Mouse (Mus musculus) hindbrain, postnatal 0 days (tissue): ENCODE results near the gene Cfap44. TPM values are rescaled to one million over a fixed set of nuclear protein-coding genes. Genes with fewer than 3 reads are reported as not detected.

Experiments
- ATAC-seq: fragments of 200-750 bp; cut with Nextera tagmentation; 2 replicates; pipeline ENCODE4 v1.8.0; 2017; ENCODE audit warnings: mild to moderate bottlenecking, moderate TSS enrichment, moderate library complexity
- DNase-seq: peaks from one replicate; pipeline ENCODE4 v3.0.0-alpha.2; 2015; ENCODE audit warnings: low spot score
- H3K27ac ChIP-seq: fragments of 300-500 bp; sonication (generic); 2 replicates; pipeline ENCODE4 v1.5.1; 2014; ENCODE audit warnings: mild to moderate bottlenecking
- H3K27me3 ChIP-seq: fragments of 300-500 bp; sonication (generic); 2 replicates; pipeline ENCODE4 v1.6.1; 2014; ENCODE audit warnings: low read length, mixed read lengths; ENCODE audit not compliant: insufficient read depth
- H3K36me3 ChIP-seq: fragments of 300-500 bp; sonication (generic); 2 replicates; pipeline ENCODE4 v1.6.1; 2014; ENCODE audit warnings: low read length, mixed read lengths; ENCODE audit not compliant: insufficient read depth
- H3K4me1 ChIP-seq: fragments of 300-500 bp; sonication (generic); 2 replicates; pipeline ENCODE4 v1.6.1; 2014; ENCODE audit warnings: antibody characterized with exemption, low read length, mixed read lengths; ENCODE audit not compliant: insufficient read depth
- H3K4me2 ChIP-seq: fragments of 300-500 bp; sonication (generic); 2 replicates; pipeline ENCODE4 v1.6.1; 2014; ENCODE audit warnings: low read depth, mild to moderate bottlenecking, low read length, moderate library complexity, mixed read lengths
- H3K4me3 ChIP-seq: fragments of 300-500 bp; sonication (generic); 2 replicates; pipeline ENCODE4 v1.5.1; 2014; ENCODE audit warnings: low read length
- H3K9ac ChIP-seq: fragments of 300-500 bp; sonication (generic); replicated peaks from 2 replicates; pipeline ENCODE4 v1.6.1; 2014; ENCODE audit warnings: mild to moderate bottlenecking, low read length, moderate library complexity, mixed read lengths
- H3K9me3 ChIP-seq: fragments of 300-500 bp; sonication (generic); 2 replicates; pipeline ENCODE4 v1.6.1; 2016; ENCODE audit warnings: low read length, mixed read lengths
- CTCF ChIP-seq: IDR thresholded peaks from 2 replicates; pipeline ENCODE4 v1.5.1; 2016; ENCODE audit warnings: antibody characterized with exemption, control low read depth, low read depth
- WGBS: fragments of 180-500 bp; shearing (Covaris S2); extraction: QIAGEN DNeasy Blood & Tissue Kit; methylation state at CpG from one replicate; pipeline ENCODE4 v1.1.7; 2014; 5-methylcytosine and 5-hydroxymethylcytosine counted together
- polyA plus RNA-seq: library from polyadenylated mRNA; unstranded; fragments of >200 nt; fragmentation: Nextera tagmentation; extraction: Ambion mirVana; gene quantifications from 2 replicates; pipeline ENCODE4 v1.2.1, GENCODE M21; 2015
- total RNA-seq: library from RNA; depleted of rRNA; stranded (reverse); fragments of >200 nt; gene quantifications from 2 replicates; pipeline ENCODE4 v1.2.3, GENCODE M21; 2014

Gene Cfap44
- total and polyA plus RNA-seq, 2 experiments from 2014 or later: 3.4 to 5.3 TPM

DNA sequence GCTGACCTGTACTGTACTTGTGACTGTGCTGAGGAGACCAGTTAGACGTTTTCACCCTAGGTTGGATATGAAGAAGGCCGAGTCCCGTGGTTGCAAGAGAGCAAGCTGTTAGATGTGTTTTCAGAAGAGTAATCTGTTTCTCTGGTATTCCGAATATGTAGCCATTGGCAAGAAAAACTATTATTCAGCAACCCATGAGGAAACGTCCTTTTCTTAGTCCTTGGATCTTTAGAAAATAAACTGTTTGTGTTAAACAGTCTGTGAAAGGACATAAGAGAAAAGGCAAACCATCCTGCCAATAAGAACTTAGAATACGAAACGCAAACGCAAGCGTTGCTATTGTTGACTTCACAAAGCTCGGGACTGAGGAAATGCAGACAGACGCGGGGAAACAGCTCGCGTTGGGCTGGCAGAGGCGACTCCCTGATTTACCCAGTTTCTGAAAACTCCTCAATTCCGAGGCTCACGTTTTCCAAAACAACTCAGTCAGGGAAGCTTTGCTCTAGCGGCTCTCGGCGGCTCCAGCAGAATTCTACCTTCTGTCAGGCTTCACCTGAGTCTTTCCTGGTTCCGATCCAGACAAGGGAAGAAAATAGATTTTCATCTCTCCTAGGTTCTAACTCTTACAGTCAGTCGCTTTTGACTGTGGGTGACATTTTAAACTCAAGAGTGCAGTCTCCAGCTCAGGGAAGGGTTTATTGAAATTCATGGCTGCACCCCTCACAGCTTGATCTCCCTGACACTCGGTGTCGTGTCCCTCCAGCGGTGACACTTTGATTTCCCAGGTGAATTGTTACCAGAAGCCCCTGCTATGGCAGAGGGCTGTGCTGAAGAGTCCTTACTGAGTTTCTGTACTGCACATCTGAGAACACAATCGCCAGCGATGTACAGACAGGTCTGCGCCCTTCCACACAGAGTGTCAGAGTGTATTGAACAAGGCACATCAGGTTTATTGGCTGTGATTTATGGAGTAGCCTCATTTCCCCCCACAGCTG, 87.3 kb downstream of the Cfap44 start:
- no peak overlapping the region for H3K9ac ChIP-seq
- 37% methylated on average over 28 of the region's 28 CpGs for WGBS
- H3K27me3 ChIP-seq: no peaks in the 10 kb centered on the region
- no peak overlapping the region for H3K4me3 ChIP-seq
- H3K9me3 ChIP-seq: no peaks in the 10 kb centered on the region
- H3K4me2 ChIP-seq: no peak overlapping the region
- peaks cover 6% of the 10 kb centered on the region; the same call in 1 of the 2 replicates for H3K36me3 ChIP-seq
- 0 out of 2 replicates have a peak, but pooled peaks have one; percentile 1 for ATAC-seq
- 0 out of 2 replicates have a peak, but pooled peaks cover 7% of the 10 kb centered on the region for H3K4me1 ChIP-seq
- H3K27ac ChIP-seq: no peak overlapping the region; the same call in 1 of the 2 replicates
- no peak for TF ChIP-seq CTCF
- DNase-seq: peak; percentile 24

DNA sequence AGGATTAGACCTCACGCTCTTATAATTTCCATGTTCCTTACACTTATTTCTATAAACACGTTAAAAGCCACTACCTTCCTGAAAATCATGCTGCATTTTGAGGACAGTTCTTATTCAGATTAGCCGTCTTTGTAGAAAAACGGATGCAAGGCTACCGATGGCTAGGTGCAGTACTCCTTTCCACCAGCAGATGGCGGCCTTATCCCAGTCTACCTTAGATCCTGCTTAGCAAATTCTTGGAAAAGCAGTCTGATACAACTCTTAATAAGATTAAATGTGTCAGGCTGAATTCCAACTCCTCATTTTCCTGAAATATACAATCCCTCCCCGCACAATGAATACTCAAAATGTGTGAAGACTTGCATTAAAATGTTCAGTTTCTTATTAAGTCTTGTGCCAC, 89.5 kb downstream of the Cfap44 start:
- WGBS: 9% methylated on average over 7 of the region's 7 CpGs
- ATAC-seq (no peak; the same call in 1 of the 2 replicates), DNase-seq (peak; percentile 91)
- TF ChIP-seq CTCF: peak; percentile 98
- Histone ChIP-seq H3K9me3 (no peaks in the 10 kb centered on the region), H3K27ac (no peak overlapping the region), H3K9ac (no peak overlapping the region), H3K4me2 (no peak overlapping the region), H3K4me1 (0 out of 2 replicates have a peak, but pooled peaks cover 8% of the 10 kb centered on the region), H3K27me3 (no peaks in the 10 kb centered on the region), H3K4me3 (no peak overlapping the region), H3K36me3 (peaks cover 16% of the 10 kb centered on the region)

DNA sequence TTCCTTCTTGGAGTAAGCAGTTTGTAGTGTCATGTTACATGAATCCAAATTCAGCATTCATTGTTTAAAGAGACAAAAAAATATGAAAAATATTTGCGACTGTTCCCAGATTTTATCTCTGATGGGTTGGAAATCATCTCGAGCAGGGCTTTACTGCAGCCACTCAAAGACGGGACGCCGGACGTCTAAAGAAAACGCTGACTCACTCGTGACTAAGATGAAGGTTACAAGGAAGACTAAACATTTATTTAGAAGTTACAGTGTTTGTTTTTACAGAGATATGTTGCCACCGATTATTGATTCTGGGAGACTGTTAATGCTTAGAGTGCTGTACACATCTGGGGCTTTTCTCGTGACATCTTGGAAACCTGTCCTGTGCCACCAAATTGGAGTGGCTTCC, 90.2 kb downstream of the Cfap44 start:
- Histone ChIP-seq H3K4me3 (no peak overlapping the region), H3K36me3 (peaks cover 22% of the 10 kb centered on the region), H3K27ac (no peak overlapping the region), H3K4me2 (no peak overlapping the region), H3K9me3 (no peaks in the 10 kb centered on the region), H3K4me1 (0 out of 2 replicates have a peak, but pooled peaks cover 8% of the 10 kb centered on the region), H3K27me3 (no peaks in the 10 kb centered on the region), H3K9ac (no peak overlapping the region)
- 79% methylated on average over 10 of the region's 10 CpGs for WGBS
- DNase-seq: no peak
- no peak for ATAC-seq
- TF ChIP-seq CTCF: no peak

DNA sequence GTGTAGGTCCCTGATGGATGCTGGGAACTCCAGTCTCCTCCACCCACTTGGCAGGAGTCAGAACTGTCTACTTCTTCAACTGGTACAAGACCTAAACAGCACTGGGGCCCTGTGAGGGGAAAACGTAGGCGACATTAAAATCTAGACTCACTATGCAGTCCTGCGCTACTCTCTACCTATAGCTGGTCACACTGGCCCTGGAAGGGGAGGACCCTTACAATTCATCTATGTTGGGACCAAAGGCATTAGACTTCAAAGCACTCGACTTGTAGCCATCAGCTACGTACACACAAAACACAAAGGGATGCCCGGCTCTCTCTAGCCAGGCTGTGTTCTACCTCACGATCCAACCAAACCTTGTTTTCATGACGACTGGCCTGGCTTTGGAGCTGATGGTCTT, 91.1 kb downstream of the Cfap44 start:
- Histone ChIP-seq H3K4me1 (0 out of 2 replicates have a peak, but pooled peaks cover 8% of the 10 kb centered on the region), H3K9me3 (no peaks in the 10 kb centered on the region), H3K27me3 (no peaks in the 10 kb centered on the region), H3K36me3 (peaks cover 29% of the 10 kb centered on the region), H3K9ac (no peak overlapping the region), H3K27ac (no peak overlapping the region), H3K4me2 (no peak overlapping the region), H3K4me3 (no peak overlapping the region)
- 64% methylated on average over 8 of the region's 8 CpGs for WGBS
- no peak for DNase-seq
- no peak for TF ChIP-seq CTCF
- no peak for ATAC-seq

DNA sequence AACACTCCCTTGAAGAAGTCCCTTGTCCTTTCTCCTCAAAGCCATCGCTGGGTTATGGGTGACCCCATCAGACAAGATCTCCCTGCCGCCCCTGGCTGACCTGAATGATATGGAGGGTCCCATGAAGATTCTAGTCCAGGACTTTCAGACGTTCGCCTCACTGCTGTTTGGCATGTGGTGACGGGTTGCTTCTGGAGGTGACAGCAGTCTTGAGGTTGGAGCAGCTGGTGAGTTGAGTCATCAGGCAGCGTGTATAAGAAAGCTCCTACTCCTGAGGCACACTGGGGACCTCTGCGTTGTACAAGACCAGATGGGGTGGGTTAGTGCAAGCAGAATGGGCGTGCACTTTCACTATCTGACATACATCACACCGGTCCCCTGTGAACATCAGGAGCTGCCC, 92.0 kb downstream of the Cfap44 start:
- no peaks in the 10 kb centered on the region for H3K27me3 ChIP-seq
- no peak overlapping the region for H3K4me3 ChIP-seq
- peak; percentile 46; the same call in 1 of the 2 replicates for ATAC-seq
- H3K9me3 ChIP-seq: no peaks in the 10 kb centered on the region
- 59% methylated on average over 9 of the region's 9 CpGs for WGBS
- H3K9ac ChIP-seq: no peak overlapping the region
- H3K4me2 ChIP-seq: no peak overlapping the region
- no peak for DNase-seq
- peaks cover 33% of the 10 kb centered on the region for H3K36me3 ChIP-seq
- 0 out of 2 replicates have a peak, but pooled peaks cover 8% of the 10 kb centered on the region for H3K4me1 ChIP-seq
- H3K27ac ChIP-seq: 0 out of 2 replicates have a peak overlapping the region, but pooled peaks have one; percentile 26
- TF ChIP-seq CTCF: no peak

DNA sequence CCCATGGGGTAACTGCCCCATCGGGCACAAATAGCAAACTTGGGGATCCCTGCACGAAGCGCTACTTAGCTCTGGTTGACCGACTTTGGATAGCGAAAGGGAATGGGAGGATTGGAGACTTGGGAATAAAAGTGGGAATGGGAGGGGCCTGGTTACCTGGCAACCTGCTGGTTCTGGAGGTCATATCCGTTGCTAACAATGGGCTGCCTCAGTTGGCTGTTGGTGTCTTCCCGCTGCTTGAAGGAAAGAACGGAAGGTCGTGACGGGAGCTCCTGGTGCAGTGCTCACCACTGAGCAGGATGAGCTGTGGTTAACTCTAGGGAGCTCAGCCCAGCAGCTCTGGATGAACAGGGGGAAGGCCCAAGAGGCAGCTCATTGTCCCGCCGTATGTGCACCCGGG, 92.6 kb downstream of the Cfap44 start:
- Histone ChIP-seq H3K27me3 (no peaks in the 10 kb centered on the region), H3K4me1 (0 out of 2 replicates have a peak, but pooled peaks cover 8% of the 10 kb centered on the region), H3K4me3 (no peak overlapping the region), H3K4me2 (no peak overlapping the region), H3K9me3 (no peaks in the 10 kb centered on the region), H3K27ac (peak overlapping the region; percentile 26; the same call in 1 of the 2 replicates), H3K9ac (no peak overlapping the region), H3K36me3 (peaks cover 34% of the 10 kb centered on the region)
- DNase-seq (no peak), ATAC-seq (no peak)
- no peak for TF ChIP-seq CTCF
- 56% methylated on average over 13 of the region's 13 CpGs for WGBS
